Comparison of ENCODE assay signal across 25 mouse cellular contexts in the genomic region with DNA sequence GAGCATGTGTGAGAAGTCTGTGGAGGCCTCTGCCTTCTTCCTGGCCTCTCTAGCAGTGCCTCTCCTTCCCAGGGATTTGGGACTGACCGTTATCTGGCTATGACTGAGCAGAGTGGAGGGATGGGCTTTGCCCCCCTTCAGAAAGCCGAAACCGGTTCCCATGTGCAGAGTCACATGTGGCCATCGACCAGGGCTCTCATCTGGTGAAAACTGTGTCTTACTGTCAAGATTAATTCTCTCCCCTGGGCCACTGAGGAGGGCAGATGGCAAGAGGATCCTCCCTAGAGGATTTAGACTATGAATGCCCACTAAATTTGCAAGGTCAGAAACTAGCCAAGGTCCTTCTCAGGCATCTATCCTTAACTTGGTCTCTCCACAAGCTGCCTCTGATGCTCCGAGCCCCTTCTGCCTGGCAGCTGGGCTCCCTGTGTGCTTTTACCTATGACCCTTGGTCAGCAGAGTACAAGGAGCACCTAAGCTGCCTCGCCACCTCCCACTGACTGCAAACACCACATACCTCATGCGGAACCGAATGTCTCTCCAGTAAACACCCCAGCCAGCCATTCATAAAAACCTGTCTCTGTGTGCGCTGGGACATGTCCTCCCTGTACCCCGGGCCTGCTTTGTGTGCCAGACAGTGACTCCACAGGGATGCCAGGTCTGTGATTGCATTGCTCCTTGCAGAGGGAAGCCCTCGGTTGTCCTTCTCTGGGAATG.
A peak's percentile ranks its signal among the peaks of the same experiment; 100 is the strongest.
DNase-seq lines count a peak whose midpoint lies in the region; ATAC-seq and TF ChIP-seq lines count a peak whose summit lies in the region.
"Had no signal": no experiment of that assay in that cellular context is flagged by ENCODE, and none has a peak within 500 bp of the region (broad histone marks: within the 10 kb centered on the region; RNA-seq: fewer than 3 reads in every experiment).

No protein-coding gene starts in this region.

- H3K9ac ChIP-seq in midbrain, embryonic 13.5 days (replicated peaks), result 0 out of 2 replicates have a peak overlapping the region, but pooled peaks have one; percentile 36
- H3K9ac ChIP-seq in midbrain, embryonic 16.5 days (ENCODE audit: low read depth, low read length), result no peak overlapping the region
- H3K9ac ChIP-seq in hindbrain, postnatal 0 days (replicated peaks; ENCODE audit: low read length), result no peak overlapping the region
- no peak overlapping the region for H3K9ac ChIP-seq in midbrain, embryonic 11.5 days (ENCODE audit: low read length)
- H3K9ac ChIP-seq: embryonic facial prominence, embryonic 12.5 days; forebrain, postnatal 0 days; heart, embryonic 13.5 days; limb, embryonic 12.5 days; liver, embryonic 12.5 days; midbrain, embryonic 12.5 days had no signal

- TF ChIP-seq POLR2A in kidney, adult 2 months (IDR thresholded peaks at IDR 0.05; ENCODE audit: low read depth, low read length), result no peak

- no peak for ATAC-seq in midbrain, embryonic 13.5 days
- ATAC-seq in midbrain, embryonic 16.5 days, result no peak
- ATAC-seq in hindbrain, postnatal 0 days, result no peak
- no peak for ATAC-seq in midbrain, embryonic 11.5 days (ENCODE audit: low FRiP score)
- ATAC-seq: forebrain, postnatal 0 days; intestine, postnatal 0 days; liver, embryonic 12.5 days had no signal

- H3K4me3 ChIP-seq in kidney, adult 2 months (ENCODE audit: insufficient read depth, low read depth, low read length), result no peak overlapping the region
- H3K4me3 ChIP-seq in midbrain, embryonic 13.5 days (replicated peaks), result no peak overlapping the region
- no peak overlapping the region for H3K4me3 ChIP-seq in midbrain, embryonic 16.5 days (ENCODE audit: low read depth, low read length)
- no peak overlapping the region for H3K4me3 ChIP-seq in hindbrain, postnatal 0 days (ENCODE audit: low read length)
- no peak overlapping the region for H3K4me3 ChIP-seq in midbrain, embryonic 11.5 days (ENCODE audit: low read depth, low read length)
- H3K4me3 ChIP-seq: embryonic facial prominence, embryonic 12.5 days; heart, embryonic 13.5 days; layer of hippocampus, adult 2 months; limb, embryonic 12.5 days; liver, embryonic 12.5 days; midbrain, embryonic 12.5 days had no signal

- no peaks in the 10 kb centered on the region for H3K27me3 ChIP-seq in kidney, adult 2 months (replicated peaks; ENCODE audit: control insufficient read depth, insufficient read depth, low read length)
- H3K27me3 ChIP-seq in midbrain, embryonic 13.5 days, result no peaks in the 10 kb centered on the region
- no peaks in the 10 kb centered on the region for H3K27me3 ChIP-seq in midbrain, embryonic 16.5 days (ENCODE audit: control insufficient read depth, insufficient read depth, low read depth, low read length)
- H3K27me3 ChIP-seq in hindbrain, postnatal 0 days (ENCODE audit: insufficient read depth, low read length), result no peaks in the 10 kb centered on the region
- no peaks in the 10 kb centered on the region for H3K27me3 ChIP-seq in midbrain, embryonic 11.5 days (ENCODE audit: control insufficient read depth, insufficient read depth, low read length)
- H3K27me3 ChIP-seq: CH12.LX; embryonic facial prominence, embryonic 12.5 days; heart, embryonic 13.5 days; limb, embryonic 12.5 days; liver, embryonic 12.5 days had no signal

- 46% methylated on average over 11 of the region's 11 CpGs for WGBS in kidney, adult 2 months
- WGBS in midbrain, embryonic 13.5 days, result 55% methylated on average over 11 of the region's 11 CpGs
- 53% methylated on average over 11 of the region's 11 CpGs for WGBS in midbrain, embryonic 16.5 days
- 37% methylated on average over 11 of the region's 11 CpGs for WGBS in hindbrain, postnatal 0 days
- 61% methylated on average over 11 of the region's 11 CpGs for WGBS in midbrain, embryonic 11.5 days

- no peaks in the 10 kb centered on the region for H3K36me3 ChIP-seq in kidney, adult 2 months (ENCODE audit: control insufficient read depth, insufficient read depth, low read length)
- H3K36me3 ChIP-seq in midbrain, embryonic 13.5 days, result no peaks in the 10 kb centered on the region
- H3K36me3 ChIP-seq in midbrain, embryonic 16.5 days (ENCODE audit: control insufficient read depth, insufficient read depth, low read length), result no peaks in the 10 kb centered on the region
- no peaks in the 10 kb centered on the region for H3K36me3 ChIP-seq in hindbrain, postnatal 0 days (ENCODE audit: insufficient read depth, low read length)
- H3K36me3 ChIP-seq in midbrain, embryonic 11.5 days (ENCODE audit: control insufficient read depth, insufficient read depth, low read length), result no peaks in the 10 kb centered on the region
- H3K36me3 ChIP-seq: embryonic facial prominence, embryonic 12.5 days; G1E; limb, embryonic 12.5 days; liver, embryonic 12.5 days; midbrain, embryonic 12.5 days had no signal

- H3K27ac ChIP-seq in kidney, adult 2 months (ENCODE audit: insufficient read depth, low read depth, low read length), result no peak overlapping the region
- no peak overlapping the region for H3K27ac ChIP-seq in midbrain, embryonic 13.5 days
- H3K27ac ChIP-seq in midbrain, embryonic 16.5 days (ENCODE audit: low read length), result no peak overlapping the region
- H3K27ac ChIP-seq in hindbrain, postnatal 0 days, result no peak overlapping the region
- no peak overlapping the region for H3K27ac ChIP-seq in midbrain, embryonic 11.5 days (ENCODE audit: low read depth, low read length)
- H3K27ac ChIP-seq: embryonic facial prominence, embryonic 12.5 days; heart, embryonic 13.5 days; layer of hippocampus, adult 2 months; limb, embryonic 12.5 days; liver, embryonic 12.5 days; midbrain, embryonic 12.5 days had no signal

- TF ChIP-seq CTCF in kidney, adult 2 months (conservative IDR thresholded peaks at IDR 0.05; ENCODE audit: insufficient read depth, insufficient read length, low read depth, low read length), result no peak
- no peak for TF ChIP-seq CTCF in hindbrain, postnatal 0 days (IDR thresholded peaks at IDR 0.05; ENCODE audit: low read depth)

- H3K4me2 ChIP-seq in midbrain, embryonic 13.5 days (replicated peaks), result no peak overlapping the region
- no peak overlapping the region for H3K4me2 ChIP-seq in midbrain, embryonic 16.5 days (ENCODE audit: low read length)
- no peak overlapping the region for H3K4me2 ChIP-seq in hindbrain, postnatal 0 days (ENCODE audit: low read depth, low read length)
- no peak overlapping the region for H3K4me2 ChIP-seq in midbrain, embryonic 11.5 days
- H3K4me2 ChIP-seq: embryonic facial prominence, embryonic 12.5 days; heart, embryonic 13.5 days; limb, embryonic 12.5 days; liver, embryonic 12.5 days; midbrain, embryonic 12.5 days had no signal

- H3K4me1 ChIP-seq in kidney, adult 2 months (ENCODE audit: control insufficient read depth, insufficient read depth, low read length), result no peaks in the 10 kb centered on the region
- peaks cover 6% of the 10 kb centered on the region for H3K4me1 ChIP-seq in midbrain, embryonic 13.5 days (replicated peaks)
- no peaks in the 10 kb centered on the region for H3K4me1 ChIP-seq in midbrain, embryonic 16.5 days (ENCODE audit: control insufficient read depth, insufficient read depth, low read length)
- H3K4me1 ChIP-seq in hindbrain, postnatal 0 days (ENCODE audit: insufficient read depth, low read length), result no peaks in the 10 kb centered on the region
- no peaks in the 10 kb centered on the region for H3K4me1 ChIP-seq in midbrain, embryonic 11.5 days (ENCODE audit: control insufficient read depth, insufficient read depth, low read length)
- H3K4me1 ChIP-seq: liver, embryonic 12.5 days; midbrain, embryonic 12.5 days had no signal

- no peaks in the 10 kb centered on the region for H3K9me3 ChIP-seq in midbrain, embryonic 13.5 days
- H3K9me3 ChIP-seq in midbrain, embryonic 16.5 days (replicated peaks; ENCODE audit: control insufficient read depth, low read length, poor library complexity, severe bottlenecking), result no peaks in the 10 kb centered on the region
- no peaks in the 10 kb centered on the region for H3K9me3 ChIP-seq in hindbrain, postnatal 0 days (ENCODE audit: low read length)
- H3K9me3 ChIP-seq in midbrain, embryonic 11.5 days (ENCODE audit: control insufficient read depth, low read length), result no peaks in the 10 kb centered on the region
- H3K9me3 ChIP-seq: embryonic facial prominence, embryonic 12.5 days; heart, embryonic 13.5 days; limb, embryonic 12.5 days; liver, embryonic 12.5 days; midbrain, embryonic 12.5 days had no signal

- peak; percentile 12 for DNase-seq in kidney, adult 2 months
- no peak for DNase-seq in kidney, postnatal 25 days
- DNase-seq in hindbrain, postnatal 0 days (ENCODE audit: low spot score), result peak; percentile 13
- DNase-seq in cerebellum, adult 18-20 months, result no peak
- DNase-seq in midbrain, embryonic 11.5 days (ENCODE audit: low spot score, missing footprints), result no peak
- DNase-seq: adrenal gland, adult 2 months; cerebellum, adult 2 months; cerebellum, postnatal 25 days; forebrain, postnatal 0 days; gastrocnemius, postnatal 14 days; heart, adult 18-20 months; heart, postnatal 14 days; lung, adult 2 months; lung, postnatal 14 days had no signal

Comparison
In these comparisons a context has a peak if more than half of its experiments do, and no peak if none do; other contexts are left out.
1. DNase-seq: peak in kidney, adult 2 months (single experiment) and hindbrain, postnatal 0 days (single experiment); none in kidney, postnatal 25 days (0 of 2), cerebellum, adult 18-20 months (0 of 2) and midbrain, embryonic 11.5 days (single experiment).